Mouse (Mus musculus): ENCODE measurements around the gene Pou2f1. TPM values are rescaled to one million over a fixed set of nuclear protein-coding genes. Genes with fewer than 3 reads are reported as not detected.
A peak's percentile ranks its signal among the peaks of the same experiment; 100 is the strongest.

Gene Pou2f1
- polyA plus RNA-seq, 1 experiment from 2014 or later = 14.7 TPM

- 93% methylated on average over 2 of the region's 2 CpGs for WGBS
- H3K9ac ChIP-seq (replicated peaks) = no peak overlapping the region
- no peak overlapping the region for H3K27ac ChIP-seq (replicated peaks)
- no peaks in the 10 kb centered on the region for H3K4me1 ChIP-seq
- no peak for ATAC-seq (ENCODE audit: low FRiP score)
- H3K36me3 ChIP-seq = peaks cover 19% of the 10 kb centered on the region
- H3K4me3 ChIP-seq (replicated peaks) = no peak overlapping the region
- no peak overlapping the region for H3K4me2 ChIP-seq
- no peaks in the 10 kb centered on the region for H3K27me3 ChIP-seq (replicated peaks)
- H3K9me3 ChIP-seq (replicated peaks) = no peaks in the 10 kb centered on the region
Observed at GRCm38 (mm10) chr1:165908153-165908552, 94.3 kb downstream of the Pou2f1 start.

- Histone ChIP-seq H3K27ac (replicated peaks) (no peak overlapping the region), H3K36me3 (peaks cover 31% of the 10 kb centered on the region), H3K4me2 (no peak overlapping the region), H3K4me3 (replicated peaks) (no peak overlapping the region), H3K9me3 (replicated peaks) (no peaks in the 10 kb centered on the region), H3K4me1 (no peaks in the 10 kb centered on the region), H3K27me3 (replicated peaks) (no peaks in the 10 kb centered on the region), H3K9ac (replicated peaks) (no peak overlapping the region)
- WGBS = 67% methylated on average over 1 of the region's 1 CpGs
- no peak for ATAC-seq (ENCODE audit: low FRiP score)
Observed at GRCm38 (mm10) chr1:165903596-165903995, 98.9 kb downstream of the Pou2f1 start.

DNA sequence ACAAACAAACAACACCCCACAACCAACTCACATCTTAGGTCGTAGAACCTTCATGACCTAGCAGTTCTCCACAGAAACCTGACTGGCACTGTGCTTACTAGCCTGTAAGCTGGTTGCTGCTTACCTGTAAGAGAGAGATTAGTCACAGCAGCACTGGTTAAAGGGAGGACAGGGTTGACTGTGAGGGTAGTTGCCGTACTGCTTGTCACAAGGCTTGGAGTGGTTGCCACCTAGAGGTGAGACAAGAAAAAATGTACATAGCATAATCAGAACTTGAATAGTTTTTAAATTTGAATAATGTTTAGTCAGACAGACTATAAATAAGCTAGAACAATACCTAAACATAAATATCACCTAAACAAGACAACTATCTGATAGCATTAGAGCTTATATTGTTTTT, 110.8 kb downstream of the Pou2f1 start:
- WGBS = 87% methylated on average over 2 of the region's 2 CpGs
- H3K9ac ChIP-seq (replicated peaks) = no peak overlapping the region
- no peaks in the 10 kb centered on the region for H3K27me3 ChIP-seq (replicated peaks)
- H3K4me3 ChIP-seq (replicated peaks) = no peak overlapping the region
- H3K4me1 ChIP-seq = no peaks in the 10 kb centered on the region
- no peak for ATAC-seq (ENCODE audit: low FRiP score)
- no peaks in the 10 kb centered on the region for H3K9me3 ChIP-seq (replicated peaks)
- H3K36me3 ChIP-seq = peaks cover 48% of the 10 kb centered on the region
- H3K4me2 ChIP-seq = no peak overlapping the region
- no peak overlapping the region for H3K27ac ChIP-seq (replicated peaks)

DNA sequence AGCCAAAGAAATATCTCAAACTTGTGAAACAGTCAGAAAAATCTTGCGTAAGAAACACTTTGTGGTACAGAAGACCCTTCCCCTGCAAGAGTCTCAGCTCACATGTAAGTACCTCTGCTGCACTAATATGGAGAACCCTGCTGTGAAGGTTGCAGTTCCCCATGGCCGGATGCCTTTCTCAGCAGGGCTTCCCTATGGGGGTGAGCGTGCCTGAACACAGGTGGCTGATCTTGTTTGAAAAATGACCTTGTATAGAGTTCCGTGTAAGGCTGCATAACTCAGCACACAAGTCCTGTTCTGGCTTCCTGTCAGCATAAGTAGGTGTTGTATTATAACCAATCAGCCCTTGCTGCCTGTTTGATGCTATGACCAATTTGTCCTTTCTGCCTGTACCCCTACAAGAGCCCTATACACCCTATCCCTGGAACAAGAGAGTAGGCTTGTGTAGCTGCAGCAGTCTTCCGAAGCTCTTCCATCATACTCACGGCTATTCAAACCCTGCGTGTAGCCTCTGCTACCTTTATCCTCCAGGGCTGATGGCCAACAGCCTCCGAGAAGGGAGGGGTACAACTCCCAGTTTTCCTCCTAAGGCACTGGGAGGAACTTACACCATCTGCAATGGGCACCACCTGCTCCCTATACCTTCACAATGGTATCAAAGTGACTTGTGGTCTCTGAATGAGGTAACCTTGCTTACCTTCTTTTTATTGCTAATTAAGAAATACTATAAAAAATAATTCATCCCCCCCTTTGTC, 120.2 kb downstream of the Pou2f1 start:
- WGBS = 58% methylated on average over 8 of the region's 8 CpGs
- H3K27me3 ChIP-seq (replicated peaks) = no peaks in the 10 kb centered on the region
- H3K36me3 ChIP-seq = peaks cover 30% of the 10 kb centered on the region
- H3K4me3 ChIP-seq (replicated peaks) = no peak overlapping the region
- ATAC-seq (ENCODE audit: low FRiP score) = no peak
- no peaks in the 10 kb centered on the region for H3K4me1 ChIP-seq
- H3K9ac ChIP-seq (replicated peaks) = no peak overlapping the region
- no peak overlapping the region for H3K4me2 ChIP-seq
- H3K9me3 ChIP-seq (replicated peaks) = no peaks in the 10 kb centered on the region
- H3K27ac ChIP-seq (replicated peaks) = no peak overlapping the region

- no peaks in the 10 kb centered on the region for H3K4me1 ChIP-seq
- H3K9me3 ChIP-seq (replicated peaks) = no peaks in the 10 kb centered on the region
- ATAC-seq (ENCODE audit: low FRiP score) = no peak
- H3K27ac ChIP-seq (replicated peaks) = no peak overlapping the region
- no peaks in the 10 kb centered on the region for H3K27me3 ChIP-seq (replicated peaks)
- no peak overlapping the region for H3K4me2 ChIP-seq
- peaks cover 42% of the 10 kb centered on the region for H3K36me3 ChIP-seq
- H3K4me3 ChIP-seq (replicated peaks) = no peak overlapping the region
- H3K9ac ChIP-seq (replicated peaks) = no peak overlapping the region
- WGBS = 98% methylated on average over 2 of the region's 2 CpGs
Observed at GRCm38 (mm10) chr1:165878751-165879150, 123.7 kb downstream of the Pou2f1 start.

DNA sequence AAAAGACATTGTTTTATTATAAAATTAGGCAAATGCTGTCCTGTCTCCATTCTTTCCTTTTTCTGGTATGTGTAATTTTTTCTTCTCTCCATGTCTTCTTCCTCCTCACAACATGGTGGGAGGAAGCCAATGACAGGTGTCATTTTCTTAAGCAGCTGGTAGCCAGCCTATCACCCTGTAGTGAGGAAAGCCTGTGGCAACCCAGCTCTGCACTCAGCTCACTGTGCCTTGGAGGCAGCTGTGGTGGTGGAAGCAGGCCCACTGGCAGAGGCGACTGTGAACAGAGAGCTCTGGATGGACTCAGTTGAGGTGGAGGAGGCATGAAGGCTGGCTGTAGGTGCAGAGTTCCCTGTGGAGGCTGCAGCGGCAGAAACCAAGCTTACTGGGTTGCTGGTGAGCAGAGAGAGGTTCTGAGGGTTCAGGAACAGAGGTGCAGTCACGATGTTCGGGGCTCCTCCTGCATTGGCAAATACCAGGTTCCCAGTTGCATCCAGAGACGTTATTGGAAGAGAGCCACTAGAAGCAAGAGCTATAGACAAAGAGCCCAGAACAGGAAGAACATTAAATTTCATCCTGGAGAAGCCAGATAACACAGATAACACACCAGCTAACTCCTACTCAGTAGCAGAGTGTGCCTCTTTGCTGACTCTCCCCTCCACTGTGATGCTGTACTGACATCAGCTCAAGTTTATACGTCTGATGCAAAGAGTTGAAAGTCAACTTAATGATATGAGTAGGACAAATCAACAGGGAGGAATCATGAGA, 126.8 kb downstream of the Pou2f1 start:
- no peak overlapping the region for H3K9ac ChIP-seq (replicated peaks)
- H3K36me3 ChIP-seq = peaks cover 38% of the 10 kb centered on the region
- 91% methylated on average over 6 of the region's 6 CpGs for WGBS
- no peak overlapping the region for H3K4me2 ChIP-seq
- H3K27ac ChIP-seq (replicated peaks) = no peak overlapping the region
- no peaks in the 10 kb centered on the region for H3K9me3 ChIP-seq (replicated peaks)
- no peaks in the 10 kb centered on the region for H3K27me3 ChIP-seq (replicated peaks)
- no peak overlapping the region for H3K4me3 ChIP-seq (replicated peaks)
- peaks cover 4% of the 10 kb centered on the region; the same call in 1 of the 2 replicates for H3K4me1 ChIP-seq
- ATAC-seq (ENCODE audit: low FRiP score) = no peak

DNA sequence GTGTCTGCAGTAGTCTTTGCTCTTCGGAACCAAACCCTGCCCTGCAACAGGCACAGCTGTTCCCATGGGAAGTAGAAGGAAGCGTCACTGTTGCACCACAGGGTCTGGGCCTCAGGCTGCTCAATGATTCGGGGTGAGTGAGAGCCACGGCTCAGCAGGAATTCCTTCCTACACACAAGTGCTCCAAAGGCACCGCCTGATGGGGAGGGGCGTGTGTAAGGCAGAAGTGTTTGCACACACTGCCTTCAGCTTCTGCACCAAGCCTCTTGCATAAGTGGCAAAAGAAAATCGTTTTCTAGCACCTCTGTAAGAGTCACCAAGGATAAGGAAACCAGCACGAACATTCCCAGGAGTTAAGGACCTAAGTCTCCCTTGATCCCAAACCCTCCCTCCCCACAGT, 127.8 kb downstream of the Pou2f1 start:
- no peak overlapping the region for H3K9ac ChIP-seq (replicated peaks)
- H3K27me3 ChIP-seq (replicated peaks) = no peaks in the 10 kb centered on the region
- no peaks in the 10 kb centered on the region for H3K9me3 ChIP-seq (replicated peaks)
- H3K36me3 ChIP-seq = peaks cover 32% of the 10 kb centered on the region
- 42% methylated on average over 8 of the region's 8 CpGs for WGBS
- ATAC-seq (ENCODE audit: low FRiP score) = no peak
- H3K4me2 ChIP-seq = no peak overlapping the region
- H3K4me3 ChIP-seq (replicated peaks) = no peak overlapping the region
- no peak overlapping the region for H3K27ac ChIP-seq (replicated peaks)
- H3K4me1 ChIP-seq = peaks cover 4% of the 10 kb centered on the region; the same call in 1 of the 2 replicates

- WGBS = 88% methylated on average over 8 of the region's 8 CpGs
- H3K9ac ChIP-seq (replicated peaks) = no peak overlapping the region
- no peaks in the 10 kb centered on the region for H3K27me3 ChIP-seq (replicated peaks)
Observed at GRCm38 (mm10) chr1:165868659-165869058, 133.8 kb downstream of the Pou2f1 start.

DNA sequence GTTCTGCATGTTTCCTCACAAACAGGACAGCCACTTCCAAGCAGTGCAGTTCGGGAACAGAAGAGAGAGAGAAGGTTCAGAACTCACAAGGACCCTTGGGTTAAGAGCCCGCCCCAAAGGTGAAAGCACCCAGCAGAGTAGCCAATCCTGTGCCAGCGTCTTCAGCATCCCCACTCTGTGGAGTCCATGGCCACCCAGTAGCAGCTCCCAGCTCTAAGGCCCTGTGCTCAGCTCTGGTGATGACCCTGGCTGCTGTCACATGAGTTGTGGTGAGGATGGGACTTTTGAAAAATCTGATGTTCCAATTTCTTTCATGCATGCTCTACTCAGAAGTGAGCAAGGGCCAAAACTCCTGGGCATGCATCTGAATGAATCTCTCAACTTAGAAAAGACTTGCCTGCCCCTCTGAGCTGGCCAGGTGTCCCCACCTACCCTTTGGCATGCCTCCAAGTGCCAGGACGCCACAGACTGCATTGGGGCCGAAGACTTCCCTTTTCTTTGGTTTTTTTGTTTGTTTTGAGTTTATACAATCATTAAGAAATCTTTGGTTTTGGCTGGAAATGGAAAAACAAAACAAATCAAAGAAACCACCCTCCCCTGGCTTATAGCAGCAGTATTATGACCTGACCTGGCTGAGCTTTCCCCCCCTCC, 135.7 kb downstream of the Pou2f1 start:
- Histone ChIP-seq H3K27me3 (replicated peaks) (no peaks in the 10 kb centered on the region), H3K9ac (replicated peaks) (no peak overlapping the region), H3K27ac (replicated peaks) (no peak overlapping the region), H3K9me3 (replicated peaks) (no peaks in the 10 kb centered on the region), H3K4me3 (replicated peaks) (no peak overlapping the region), H3K4me2 (no peak overlapping the region), H3K36me3 (peaks cover 4% of the 10 kb centered on the region; the same call in 1 of the 2 replicates), H3K4me1 (peaks cover 6% of the 10 kb centered on the region)
- no peak for ATAC-seq (ENCODE audit: low FRiP score)
- WGBS = 68% methylated on average over 5 of the region's 5 CpGs

More at GRCm38 (mm10) chr1:165868659-165869058, 133.8 kb downstream of the Pou2f1 start:
- ATAC-seq (ENCODE audit: low FRiP score) = no peak
- Histone ChIP-seq H3K4me2 (no peak overlapping the region), H3K9me3 (replicated peaks) (no peaks in the 10 kb centered on the region), H3K27ac (replicated peaks) (no peak overlapping the region), H3K4me1 (peaks cover 10% of the 10 kb centered on the region), H3K4me3 (replicated peaks) (no peak overlapping the region), H3K36me3 (peaks cover 4% of the 10 kb centered on the region; the same call in 1 of the 2 replicates)

DNA sequence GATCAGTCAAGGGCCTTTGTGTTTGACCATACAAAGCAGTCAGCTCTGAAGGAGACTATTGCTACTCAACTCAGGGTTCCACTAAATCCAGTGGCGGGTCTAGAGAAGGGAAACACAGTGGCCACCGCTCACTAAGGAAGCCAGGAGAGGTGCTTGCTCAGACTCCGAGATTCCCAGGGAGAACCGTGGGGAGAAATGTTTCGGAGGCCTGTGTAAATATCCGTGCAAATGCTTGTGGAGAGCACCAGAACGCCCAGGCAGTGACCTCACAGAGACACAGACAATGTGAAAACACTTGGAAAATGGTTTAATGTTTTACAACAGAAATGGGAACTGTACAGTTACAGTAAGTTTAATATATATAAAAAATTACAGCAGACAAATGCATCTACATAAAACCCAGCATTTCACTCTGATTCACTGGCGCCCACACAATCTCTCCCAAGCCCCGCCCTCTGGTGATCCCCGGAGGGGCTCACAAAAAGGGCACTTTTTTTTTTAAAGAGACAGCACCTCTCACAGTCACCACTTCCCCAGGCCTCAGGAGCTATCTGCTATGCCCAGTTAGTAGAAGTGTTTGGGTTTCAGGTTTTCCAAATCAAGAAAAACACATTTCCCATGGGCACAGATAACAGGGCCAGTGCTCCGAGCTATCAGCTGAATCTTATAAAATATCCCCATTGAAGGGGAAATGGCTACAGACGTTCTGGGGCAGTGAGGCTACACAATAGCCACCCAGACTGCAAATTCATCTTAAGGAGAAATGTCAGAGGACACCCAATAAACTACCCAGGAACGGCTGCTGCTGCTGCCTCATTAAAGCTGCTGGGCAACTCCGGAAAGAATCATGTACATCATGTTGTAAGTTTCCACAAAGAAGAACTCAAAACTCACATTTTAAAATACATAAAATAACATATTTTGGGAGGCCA, 137.3 kb downstream of the Pou2f1 start:
- WGBS = 31% methylated on average over 14 of the region's 14 CpGs
- peak overlapping the region; percentile 19; the same call in 1 of the 2 replicates for H3K27ac ChIP-seq (replicated peaks)

DNA sequence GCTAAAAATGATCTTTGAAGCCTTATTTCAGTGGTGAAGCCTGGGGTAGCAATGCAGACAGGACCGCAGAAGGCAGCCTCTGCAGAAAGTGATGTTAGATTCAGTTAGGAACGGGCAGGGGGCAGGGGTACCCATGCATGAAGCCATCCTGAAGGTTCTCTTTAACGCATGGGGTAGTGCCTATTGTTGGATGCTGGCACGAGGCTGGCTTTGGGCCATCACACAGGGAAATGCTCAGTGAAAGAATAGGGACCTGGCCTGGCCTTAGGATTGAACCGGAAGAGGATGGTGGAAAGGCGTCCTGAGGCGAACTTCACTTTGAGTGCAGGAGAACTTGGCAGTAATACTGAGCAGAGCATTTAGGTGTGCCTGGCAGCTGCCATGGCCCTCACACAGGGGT, 140.4 kb downstream of the Pou2f1 start:
- Histone ChIP-seq H3K27me3 (replicated peaks) (no peaks in the 10 kb centered on the region), H3K4me2 (no peak overlapping the region), H3K9me3 (replicated peaks) (no peaks in the 10 kb centered on the region), H3K36me3 (peaks cover 4% of the 10 kb centered on the region; the same call in 1 of the 2 replicates), H3K9ac (replicated peaks) (no peak overlapping the region), H3K27ac (replicated peaks) (no peak overlapping the region), H3K4me1 (peaks cover 6% of the 10 kb centered on the region), H3K4me3 (replicated peaks) (no peak overlapping the region)
- WGBS = 61% methylated on average over 7 of the region's 7 CpGs
- ATAC-seq (ENCODE audit: low FRiP score) = no peak

More for the DNA sequence above, 137.3 kb downstream of the Pou2f1 start:
- no peak for ATAC-seq (ENCODE audit: low FRiP score)
- H3K4me1 ChIP-seq = peaks cover 6% of the 10 kb centered on the region
- no peak overlapping the region for H3K9ac ChIP-seq (replicated peaks)
- H3K27me3 ChIP-seq (replicated peaks) = no peaks in the 10 kb centered on the region
- no peak overlapping the region for H3K4me3 ChIP-seq (replicated peaks)
- H3K9me3 ChIP-seq (replicated peaks) = no peaks in the 10 kb centered on the region
- H3K36me3 ChIP-seq = peaks cover 4% of the 10 kb centered on the region; the same call in 1 of the 2 replicates
- no peak overlapping the region for H3K4me2 ChIP-seq
